Mouse (Mus musculus): ENCODE data around the gene Rdh19.
"Not testable (repeated sequence)": the region's sequence is repeated elsewhere in the genome, so short reads cannot be mapped to it uniquely, and the experiment has no call there.

Rdh19 gene

GRCm38 (mm10) chr10:127849628-127850027 lies at the start of gene Rdh19:
TSS of gene Rdh19 (plus strand) at chr10:127849928.
- no peak for DNase-seq (ENCODE audit: low read depth, low spot score)

- DNase-seq (ENCODE audit: low read depth, low spot score): no peak
These were observed 48.8 kb upstream of the Rdh19 start, which contains the start of gene Rdh16 for GRCm38 (mm10) chr10:127800891-127801290. TSS of gene Rdh16 (plus strand) at chr10:127801152.

DNA sequence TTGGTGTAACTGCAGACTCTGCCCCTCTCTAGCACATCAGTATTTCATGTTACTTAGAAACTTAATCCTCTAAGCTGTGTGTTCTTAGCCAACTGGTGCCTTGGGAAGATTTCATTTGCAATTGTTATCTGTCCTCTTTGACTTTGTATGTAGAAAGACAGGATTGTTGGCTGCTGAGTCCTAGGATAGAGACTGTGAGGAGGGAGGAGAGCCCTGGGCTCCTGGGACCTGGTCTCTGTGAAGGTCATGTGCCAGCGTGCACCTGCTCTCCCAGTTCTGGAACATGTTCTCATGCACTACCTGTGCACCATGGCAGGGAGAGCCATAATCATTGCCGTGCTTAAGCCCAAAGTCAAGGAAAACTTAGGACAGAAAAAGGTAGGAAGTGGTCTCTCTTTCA lies 48.1 kb upstream of the Rdh19 start:
- no peak for DNase-seq (ENCODE audit: low read depth, low spot score)

DNA sequence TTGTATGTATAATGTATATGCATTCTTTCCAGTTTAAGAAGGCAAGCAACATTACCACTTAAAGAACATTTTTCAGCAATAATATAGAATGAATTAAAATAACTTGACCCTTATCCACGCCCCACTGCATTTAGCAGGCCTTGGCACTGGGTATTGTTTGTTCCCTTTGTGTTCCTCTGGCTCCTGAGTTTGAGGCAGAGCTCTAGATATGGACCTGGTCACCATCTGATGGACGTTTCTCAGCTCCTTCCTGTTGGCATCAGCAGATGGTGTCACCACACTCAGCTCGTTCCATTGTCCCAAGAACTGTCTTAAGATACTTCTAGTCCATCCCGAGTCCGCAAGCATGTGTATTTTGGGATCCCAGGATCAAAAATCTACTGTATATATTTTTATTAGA lies 47.5 kb upstream of the Rdh19 start:
- no peak for DNase-seq (ENCODE audit: low read depth, low spot score)

- no peak for DNase-seq (ENCODE audit: low read depth, low spot score)
These were observed 45.3 kb upstream of the Rdh19 start for GRCm38 (mm10) chr10:127804416-127804815.

DNA sequence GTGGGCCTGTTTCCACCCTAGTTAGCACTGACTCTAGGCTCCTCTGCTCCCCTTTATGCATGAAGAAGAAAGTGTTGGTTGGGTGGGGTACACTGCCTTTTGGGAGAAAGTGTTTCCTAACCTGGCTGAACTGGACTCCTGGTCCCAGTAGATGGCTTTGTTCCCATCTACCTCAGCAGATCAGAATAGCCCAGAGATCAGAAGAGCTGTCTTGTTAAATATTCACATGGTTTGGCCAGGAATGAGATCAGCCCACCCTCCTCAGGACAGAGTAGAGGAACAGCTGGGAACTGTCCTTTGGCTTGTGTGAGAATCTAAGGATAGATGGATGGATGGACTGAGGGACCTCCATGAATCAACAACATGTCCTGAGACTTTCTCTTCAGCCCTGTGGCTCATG lies 33.8 kb upstream of the Rdh19 start:
- no peak for DNase-seq (ENCODE audit: low read depth, low spot score)

DNA sequence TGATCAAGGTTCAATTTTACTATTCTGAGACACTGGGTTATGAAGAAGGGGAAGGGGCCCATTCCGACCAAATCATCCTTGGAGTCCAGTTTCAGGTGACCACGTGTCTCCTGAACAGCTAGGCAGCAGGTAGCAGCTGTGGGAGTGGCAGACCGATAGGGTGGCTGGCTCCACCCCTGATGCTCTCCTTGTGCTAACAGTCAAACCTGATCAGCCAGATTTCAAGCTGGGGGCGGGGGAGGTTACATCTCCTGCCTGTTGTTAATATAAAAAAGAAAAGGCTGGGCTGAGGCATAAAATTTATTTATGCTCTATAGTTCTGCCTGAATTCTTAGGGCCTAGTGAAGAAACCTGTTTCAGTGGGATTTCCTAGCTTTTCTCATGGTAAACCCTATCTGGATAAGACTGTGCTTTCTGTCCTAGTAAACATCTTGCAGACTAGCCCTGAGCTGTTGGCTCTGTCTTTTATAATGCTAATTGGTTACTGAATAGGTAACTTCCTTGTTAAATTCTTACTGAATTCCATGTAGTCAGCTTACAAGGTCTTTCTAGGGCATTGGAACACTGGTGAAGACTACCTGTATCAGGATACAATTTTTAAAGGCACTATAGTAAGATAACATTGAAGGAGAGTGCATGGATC lies 32.3 kb upstream of the Rdh19 start:
- not testable (repeated sequence) for DNase-seq (ENCODE audit: low read depth, low spot score)

- DNase-seq (ENCODE audit: low read depth, low spot score): not testable (repeated sequence)
These were observed 27.9 kb upstream of the Rdh19 start for GRCm38 (mm10) chr10:127821806-127822205.

DNA sequence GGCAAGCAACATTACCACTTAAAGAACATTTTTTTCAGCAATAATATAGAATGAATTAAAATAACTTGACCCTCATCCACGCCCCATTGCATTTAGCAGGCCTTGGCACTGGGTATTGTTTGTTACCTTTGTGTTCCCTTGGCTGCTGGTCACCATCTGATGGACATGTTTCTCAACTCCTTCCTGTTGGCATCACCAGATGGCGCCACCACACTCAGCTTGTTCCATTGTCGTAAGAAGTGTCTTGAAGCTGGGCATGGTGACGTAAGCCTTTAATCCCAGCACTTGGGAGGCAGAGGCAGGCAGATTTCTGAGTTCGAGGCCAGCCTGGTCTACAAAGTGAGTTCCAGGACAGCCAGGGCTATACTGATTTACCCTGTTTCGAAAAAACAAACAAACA lies 24.3 kb upstream of the Rdh19 start:
- DNase-seq (ENCODE audit: low read depth, low spot score): peak; percentile 80

- peak; percentile 51 for DNase-seq (ENCODE audit: low read depth, low spot score)
These were observed 20.6 kb upstream of the Rdh19 start for GRCm38 (mm10) chr10:127829121-127829520.

GRCm38 (mm10) chr10:127834186-127834585 lies 15.5 kb upstream of the Rdh19 start:
- not testable (repeated sequence) for DNase-seq (ENCODE audit: low read depth, low spot score)

- no peak for DNase-seq (ENCODE audit: low read depth, low spot score)
These were observed 14.4 kb upstream of the Rdh19 start for GRCm38 (mm10) chr10:127835292-127835691.

DNA sequence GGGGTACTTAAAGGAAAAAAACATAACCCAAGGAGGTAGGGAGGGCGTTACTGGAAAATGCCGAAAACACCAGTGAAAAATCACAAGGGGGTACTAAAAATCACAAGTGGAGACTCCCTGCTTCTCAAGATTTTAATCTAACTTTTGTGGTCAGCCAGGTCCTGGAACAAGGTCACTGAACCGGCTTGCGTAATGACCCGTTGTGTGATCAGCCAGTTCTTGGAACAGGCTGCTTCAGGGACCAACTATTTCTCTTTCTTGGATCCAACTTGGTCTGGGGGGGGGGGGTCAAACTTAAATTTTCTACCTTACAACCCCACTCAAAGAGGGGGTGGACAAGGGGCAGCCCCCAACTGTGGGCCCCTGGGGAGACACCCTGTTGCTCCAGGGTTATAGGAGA lies 11.9 kb upstream of the Rdh19 start:
- not testable (repeated sequence) for DNase-seq (ENCODE audit: low read depth, low spot score)

DNA sequence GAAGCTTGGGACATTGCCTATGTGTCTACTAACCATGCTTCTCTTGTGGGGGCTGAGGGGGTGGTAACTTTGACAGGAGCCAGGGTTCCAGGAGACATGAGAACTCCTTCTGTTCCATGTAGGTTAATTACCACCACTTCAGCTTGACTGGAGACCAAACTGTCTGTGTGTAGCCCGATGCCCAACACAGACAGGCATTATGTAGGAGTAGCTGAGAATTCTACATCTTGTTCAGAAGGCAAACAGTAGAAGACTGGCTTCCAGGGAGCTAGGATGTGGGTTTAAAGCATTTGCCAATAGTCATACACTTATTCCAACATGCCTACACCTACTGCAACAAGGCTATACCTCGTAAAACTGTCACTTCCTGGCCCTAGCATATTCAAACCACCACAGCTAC lies 11.2 kb upstream of the Rdh19 start:
- no peak for DNase-seq (ENCODE audit: low read depth, low spot score)

GRCm38 (mm10) chr10:127840776-127841175 lies 9.0 kb upstream of the Rdh19 start:
- no peak for DNase-seq (ENCODE audit: low read depth, low spot score)

- not testable (repeated sequence) for DNase-seq (ENCODE audit: low read depth, low spot score)
These were observed 3.8 kb upstream of the Rdh19 start for GRCm38 (mm10) chr10:127845945-127846344.

DNA sequence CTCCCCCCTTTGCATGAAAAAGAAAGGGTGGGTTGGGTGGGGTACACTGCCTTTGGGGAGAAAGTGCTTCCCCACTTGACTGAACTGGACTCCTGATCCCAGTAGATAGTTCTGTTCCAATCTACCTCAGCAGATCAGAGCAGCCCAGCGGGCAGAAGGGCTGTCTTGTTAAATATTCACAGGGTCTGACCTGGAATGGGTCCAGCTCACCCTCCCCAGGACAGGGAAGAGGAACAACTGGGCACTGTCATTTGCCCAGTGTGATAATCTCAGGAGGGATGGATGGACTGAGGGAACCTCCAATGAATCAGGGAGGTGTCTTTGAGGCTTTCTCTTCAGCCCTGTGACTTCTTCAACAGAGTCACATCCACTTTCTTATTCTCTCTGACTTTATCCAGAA lies 1.6 kb upstream of the Rdh19 start:
- no peak for DNase-seq (ENCODE audit: low read depth, low spot score)

DNA sequence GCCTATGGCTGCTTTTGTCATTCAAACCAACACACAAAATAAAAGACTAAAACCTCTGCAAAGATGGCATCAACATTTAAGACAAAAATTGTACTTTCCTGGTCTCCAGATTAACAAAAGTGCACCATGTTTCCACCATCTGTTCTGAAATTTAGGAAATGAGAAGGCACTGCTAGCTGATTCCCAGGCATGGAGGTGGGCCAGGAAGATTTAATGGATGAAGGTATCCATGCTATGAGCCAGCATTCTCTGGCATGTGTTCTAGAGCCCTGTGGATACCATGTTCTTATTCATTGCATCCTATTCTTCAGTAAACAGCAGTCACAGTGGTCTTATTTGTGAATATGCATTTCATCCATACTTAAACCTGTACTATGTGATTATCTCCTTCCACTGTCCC lies 6.6 kb downstream of the Rdh19 start:
- no peak for DNase-seq (ENCODE audit: low read depth, low spot score)

DNA sequence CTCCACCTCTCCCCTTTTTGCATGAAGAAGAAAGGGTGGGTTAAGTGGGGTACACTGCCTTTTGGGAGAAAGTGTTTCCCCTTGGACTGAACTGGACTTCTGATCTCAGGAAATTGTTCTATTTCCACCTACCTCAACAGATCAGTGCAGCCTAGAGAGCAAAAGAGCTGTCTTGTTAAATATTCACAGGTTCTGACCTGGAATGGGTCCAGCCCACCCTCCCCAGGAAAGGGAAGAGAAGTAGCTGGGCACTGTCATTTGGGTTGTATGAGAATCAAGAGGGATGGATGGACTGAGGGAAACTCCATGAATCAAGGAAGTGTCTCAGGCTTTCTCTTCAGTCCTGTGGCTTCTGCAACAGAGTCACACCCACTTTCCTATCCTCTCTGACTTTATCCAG lies 15.2 kb downstream of the Rdh19 start:
- DNase-seq (ENCODE audit: low read depth, low spot score): no peak

- DNase-seq (ENCODE audit: low read depth, low spot score): no peak
These were observed 16.5 kb downstream of the Rdh19 start, which contains the start of gene Rdh16f2 for GRCm38 (mm10) chr10:127866232-127866631. TSS of gene Rdh16f2 (plus strand) at chr10:127866474.

GRCm38 (mm10) chr10:127872484-127872883 lies 22.8 kb downstream of the Rdh19 start:
- peak; percentile 80 for DNase-seq (ENCODE audit: low read depth, low spot score)

DNA sequence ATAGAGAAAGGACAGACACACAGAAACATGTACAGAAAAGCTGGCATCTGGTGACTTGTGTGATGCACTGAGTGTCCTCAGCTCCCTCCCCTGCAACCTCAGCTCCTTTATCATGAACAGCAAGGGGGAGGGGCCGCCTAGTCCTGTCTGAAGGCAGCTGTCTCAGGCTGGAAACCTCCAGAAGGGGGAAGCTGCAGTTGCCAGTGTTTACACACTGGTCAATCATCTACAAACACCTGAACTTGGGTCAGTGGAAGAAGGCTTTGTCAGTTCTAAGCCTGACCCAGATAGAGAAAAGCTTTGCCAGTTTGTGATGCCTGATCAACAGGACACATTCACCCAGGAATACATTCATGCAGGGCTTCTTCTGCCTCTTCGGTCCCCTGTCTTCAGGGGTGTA lies 28.0 kb downstream of the Rdh19 start:
- DNase-seq (ENCODE audit: low read depth, low spot score): peak; percentile 57

GRCm38 (mm10) chr10:127878262-127879057 lies 28.7 kb downstream of the Rdh19 start:
- DNase-seq (ENCODE audit: low read depth, low spot score): no peak
